Mouse (Mus musculus) lung, postnatal 36 days (tissue): ENCODE results near the gene Arid4b.

ENCODE experiments used
- DNase-seq: peaks from one replicate; pipeline ENCODE4 v3.0.0; 2022; ENCODE audit warnings: mixed read lengths

Arid4b gene

DNA sequence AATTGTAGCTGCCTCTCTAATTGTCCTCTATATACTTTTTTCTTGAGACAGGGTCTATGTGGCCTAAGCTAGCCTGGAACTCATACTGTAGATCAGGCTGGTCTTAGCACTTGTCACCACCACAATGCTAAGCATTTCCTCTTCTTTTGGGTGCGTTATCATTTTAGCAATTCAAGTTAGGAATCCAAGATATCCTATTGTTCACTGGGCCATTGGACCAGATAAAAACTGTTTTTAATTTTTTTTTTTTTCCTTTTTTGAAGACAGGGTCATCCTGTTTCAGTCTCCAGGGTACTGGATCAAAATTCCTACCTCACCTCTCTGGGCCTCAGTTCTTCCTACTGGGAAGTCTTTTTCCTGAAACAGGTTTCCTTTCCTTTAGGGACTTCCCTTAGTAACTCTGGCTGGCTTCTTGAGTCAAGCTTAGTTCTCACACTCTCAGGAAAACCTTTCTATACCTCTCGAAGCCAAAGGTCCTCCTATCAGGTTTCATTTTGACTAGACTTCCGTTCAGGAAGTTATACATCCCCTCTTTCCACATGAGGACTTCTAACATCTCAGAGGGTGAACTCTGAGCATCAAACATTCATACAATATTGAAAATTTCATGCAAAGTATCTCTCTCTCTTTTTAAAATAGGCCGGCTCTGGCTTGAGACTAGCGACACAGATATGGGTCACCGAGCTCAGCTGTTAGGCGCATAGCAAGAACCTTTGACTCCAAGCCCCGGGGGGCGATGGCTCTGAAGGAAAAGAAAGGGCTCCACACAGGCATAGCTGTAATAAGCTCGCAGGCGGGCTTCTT lies 621 bp upstream of the Arid4b start:
- no peak for DNase-seq

DNA sequence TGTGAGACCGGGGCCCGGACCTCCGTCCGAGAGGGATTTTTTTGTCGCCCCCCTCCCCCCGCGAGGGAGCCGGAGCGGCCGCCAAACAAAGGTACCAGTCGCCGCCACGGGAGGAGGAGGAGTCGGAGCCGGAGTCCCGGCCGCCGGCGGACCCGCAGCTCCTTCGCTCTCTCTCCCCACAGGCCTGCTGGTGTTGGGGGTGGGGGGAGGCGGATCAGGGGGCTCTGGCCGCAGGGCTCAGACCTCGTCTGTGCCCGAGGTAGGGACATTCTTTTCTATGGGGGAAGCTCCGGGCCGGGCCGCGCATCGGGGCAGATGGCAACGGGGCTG lies 875 bp downstream of the Arid4b start:
- no peak for DNase-seq

DNA sequence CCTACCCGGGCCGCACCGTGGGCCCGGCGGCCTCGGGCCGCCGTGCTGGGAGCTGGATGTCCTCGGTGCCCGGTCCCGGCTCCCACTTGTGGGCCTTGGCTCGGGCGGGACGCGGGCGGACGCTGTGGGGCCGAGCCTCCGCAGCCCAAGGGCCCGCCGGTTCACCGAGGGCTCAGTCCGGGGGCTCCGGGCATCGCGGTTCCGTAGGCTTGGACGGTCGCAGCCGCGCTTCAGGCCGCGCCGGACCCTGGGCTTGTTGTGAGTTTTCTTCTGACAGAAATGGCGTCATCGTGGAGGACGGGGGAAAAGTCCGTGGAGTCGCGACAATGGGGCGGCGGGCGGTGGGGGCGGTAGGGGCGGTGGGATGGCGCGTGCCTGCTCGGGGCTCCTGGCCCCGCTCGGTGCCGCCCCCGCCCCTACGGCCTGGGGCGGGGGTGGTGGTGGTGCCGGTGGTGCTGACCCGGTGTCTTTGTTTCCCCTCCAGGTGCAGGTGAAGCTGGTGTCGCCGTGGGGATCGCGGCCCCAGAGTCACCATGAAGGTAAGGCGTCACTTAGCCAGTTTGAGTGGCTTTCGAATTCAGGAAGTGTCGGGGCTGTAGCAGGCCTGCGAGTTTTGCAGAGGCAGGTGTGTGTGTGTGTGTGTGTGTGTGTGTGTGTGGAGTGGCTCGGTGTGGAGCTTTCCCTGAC lies 1.5 kb downstream of the Arid4b start:
- peak; percentile 77 for DNase-seq

DNA sequence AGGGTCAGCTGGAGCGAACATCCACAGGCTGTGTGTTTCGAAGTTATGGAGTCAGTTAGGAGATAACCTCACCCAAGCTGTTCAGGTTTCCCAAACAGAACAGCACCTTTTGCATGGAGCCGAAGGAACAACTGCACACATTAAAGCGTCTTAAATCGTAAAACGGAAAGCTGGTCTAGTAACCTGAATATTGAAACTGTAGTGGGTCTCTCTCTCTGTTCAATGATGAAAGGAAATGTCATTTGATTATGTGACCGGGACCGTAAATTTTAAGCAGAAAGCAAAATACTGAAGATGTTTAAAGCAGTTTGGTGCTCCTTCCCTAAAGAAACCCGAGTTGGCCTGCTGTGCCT lies 2.0 kb downstream of the Arid4b start:
- DNase-seq, result no peak

GRCm38 (mm10) chr13:14065701-14066100 lies 2.7 kb downstream of the Arid4b start:
- no peak for DNase-seq

- no peak for DNase-seq
These were observed 5.0 kb downstream of the Arid4b start for GRCm38 (mm10) chr13:14068035-14068434.

GRCm38 (mm10) chr13:14069291-14069690 lies 6.3 kb downstream of the Arid4b start:
- no peak for DNase-seq

DNA sequence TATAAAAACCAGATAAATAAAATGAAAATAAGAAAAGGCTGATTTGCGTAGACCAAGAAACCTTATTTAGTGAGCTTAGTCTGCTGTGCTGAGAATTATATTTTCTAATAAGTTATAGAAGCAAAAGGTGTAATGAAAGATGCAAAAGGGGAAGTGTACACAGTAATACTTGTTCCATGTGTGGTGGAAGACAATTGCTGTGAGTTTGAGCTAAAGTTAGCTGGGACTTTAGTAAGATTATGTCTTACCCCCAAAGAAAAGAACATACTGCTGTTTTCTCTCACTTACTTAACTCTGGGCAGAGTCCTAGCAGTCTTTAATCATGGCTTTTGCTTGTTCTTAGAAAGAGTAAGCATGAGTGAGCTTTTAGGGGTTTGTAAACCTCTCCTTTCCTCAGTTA lies 11.3 kb downstream of the Arid4b start:
- no peak for DNase-seq

GRCm38 (mm10) chr13:14075326-14075725 lies 12.3 kb downstream of the Arid4b start:
- no peak for DNase-seq

DNA sequence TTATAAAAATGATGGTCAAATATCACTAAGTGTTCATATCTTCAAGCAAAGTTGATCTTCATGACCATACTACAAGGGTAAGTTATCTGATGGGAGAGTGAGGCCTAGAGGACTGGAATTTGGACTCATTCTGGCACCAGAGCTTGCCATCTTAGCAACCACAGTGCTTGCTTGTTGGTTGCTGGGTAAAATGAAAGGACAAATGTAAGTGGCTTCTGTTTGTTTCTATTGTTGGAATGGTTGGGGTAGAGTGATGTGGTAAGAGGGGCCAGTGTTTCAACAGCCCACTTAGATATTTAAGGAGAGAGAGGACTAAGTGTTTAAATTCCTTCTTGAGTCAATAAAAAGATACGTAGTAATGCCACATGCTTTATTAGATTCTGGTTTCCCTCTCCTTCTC lies 25.6 kb downstream of the Arid4b start:
- DNase-seq, result peak; percentile 77

DNA sequence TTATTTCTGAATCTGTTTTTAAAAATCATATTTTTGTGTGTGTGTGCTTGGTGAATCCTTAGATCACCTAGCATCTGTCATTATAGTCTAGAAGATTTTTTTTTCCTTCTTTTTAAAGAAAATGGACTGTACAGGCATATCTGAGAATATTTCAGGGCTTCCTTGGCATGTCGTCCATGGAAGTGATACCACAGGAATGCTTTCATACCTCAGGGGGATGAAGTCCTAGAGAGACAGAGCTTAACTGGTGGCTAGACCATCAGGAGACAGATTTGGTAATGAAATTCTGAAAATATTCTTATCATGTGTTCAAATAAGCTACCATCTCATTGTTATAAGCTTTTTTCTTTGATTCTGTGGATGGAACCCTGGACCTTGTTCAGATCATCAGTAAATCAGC lies 40.0 kb downstream of the Arid4b start:
- no peak for DNase-seq

DNA sequence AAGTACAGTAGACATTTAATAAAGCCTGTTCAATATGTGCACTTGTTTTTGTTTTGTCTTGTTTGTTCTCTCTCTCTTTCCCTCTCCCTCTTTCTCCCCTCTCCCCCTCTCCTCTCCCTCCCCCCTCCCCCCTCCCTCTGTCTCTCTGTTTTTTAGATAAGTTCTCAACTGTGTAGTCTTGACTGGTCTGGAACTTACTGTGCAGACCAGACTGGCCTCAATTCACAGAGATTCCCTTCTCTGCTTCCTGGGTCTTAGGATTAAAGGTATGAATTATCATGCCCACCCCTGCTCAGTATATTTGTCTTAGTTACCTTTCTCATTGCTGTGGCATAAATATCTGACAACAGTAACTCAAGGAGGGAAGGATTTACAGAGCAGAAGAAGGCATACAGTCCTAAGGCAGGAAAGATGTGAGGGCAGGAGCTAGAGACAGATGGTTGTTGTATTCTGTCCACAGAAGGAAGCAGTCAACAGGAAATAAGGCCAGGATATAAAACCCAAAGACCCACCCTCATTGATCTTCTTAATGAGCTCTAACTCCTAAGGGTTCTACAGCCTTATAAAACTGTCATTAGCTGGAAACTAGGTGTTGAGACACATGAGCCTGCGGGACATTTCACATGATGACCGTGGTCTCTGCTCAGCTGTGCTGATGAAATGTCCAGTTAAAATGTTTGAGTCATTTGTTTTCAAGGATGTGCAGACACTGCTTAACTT lies 47.3 kb downstream of the Arid4b start:
- DNase-seq, result no peak

- no peak for DNase-seq
These were observed 48.1 kb downstream of the Arid4b start for GRCm38 (mm10) chr13:14111146-14111545.

- no peak for DNase-seq
These were observed 50.9 kb downstream of the Arid4b start for GRCm38 (mm10) chr13:14113746-14114528.

DNA sequence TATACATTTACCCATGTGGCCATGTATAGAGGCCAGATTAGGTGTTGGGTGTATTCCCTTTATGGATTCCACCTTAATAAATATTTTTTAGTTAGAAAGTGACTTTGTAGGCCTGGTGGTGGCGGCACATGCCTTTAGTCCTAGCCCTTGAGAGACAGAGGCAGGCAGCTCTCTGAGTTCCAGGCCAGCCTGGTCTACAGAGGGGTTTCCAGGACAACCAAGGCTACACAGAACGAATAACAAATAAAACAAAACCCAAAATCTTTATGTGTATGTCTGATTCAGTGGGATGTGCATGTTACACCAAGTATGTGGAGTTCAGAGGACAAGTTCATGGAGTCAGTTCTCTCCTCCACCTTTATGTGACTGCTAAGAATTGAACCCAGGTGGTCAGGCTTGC lies 52.8 kb downstream of the Arid4b start:
- no peak for DNase-seq

GRCm38 (mm10) chr13:14131651-14132050 lies 68.6 kb downstream of the Arid4b start:
- DNase-seq, result no peak

DNA sequence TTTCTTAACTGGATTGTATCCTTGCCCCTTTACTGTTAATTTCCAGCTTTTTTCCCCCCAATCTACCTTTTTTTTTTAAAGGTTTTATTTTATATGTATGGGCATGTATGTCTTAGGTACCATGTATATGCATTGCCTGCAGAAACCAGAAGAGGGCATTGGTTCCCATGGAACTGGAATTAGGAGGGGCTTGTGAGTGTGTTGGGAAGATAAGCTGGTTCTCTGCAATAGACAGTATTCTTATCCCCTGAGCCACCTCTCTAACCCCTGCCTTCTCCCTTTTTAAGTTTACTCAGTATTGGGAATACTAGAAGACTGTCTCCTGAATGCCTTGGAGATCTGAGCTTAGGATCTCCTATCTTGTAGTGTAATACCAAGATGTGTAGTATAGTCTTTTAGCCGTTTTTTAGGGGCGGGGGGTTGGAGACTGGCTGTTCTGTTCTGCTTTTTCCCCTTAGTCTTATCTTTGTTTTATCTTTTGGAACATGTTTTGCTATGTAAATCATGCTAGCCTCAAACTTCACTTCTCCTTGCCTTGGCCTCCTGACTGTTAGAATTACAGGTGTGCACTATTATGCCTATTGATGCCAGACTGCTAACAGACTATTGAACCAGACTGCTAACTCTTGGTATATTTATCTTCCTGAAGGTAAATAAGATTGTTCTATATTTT lies 79.4 kb downstream of the Arid4b start:
- peak; percentile 9 for DNase-seq

DNA sequence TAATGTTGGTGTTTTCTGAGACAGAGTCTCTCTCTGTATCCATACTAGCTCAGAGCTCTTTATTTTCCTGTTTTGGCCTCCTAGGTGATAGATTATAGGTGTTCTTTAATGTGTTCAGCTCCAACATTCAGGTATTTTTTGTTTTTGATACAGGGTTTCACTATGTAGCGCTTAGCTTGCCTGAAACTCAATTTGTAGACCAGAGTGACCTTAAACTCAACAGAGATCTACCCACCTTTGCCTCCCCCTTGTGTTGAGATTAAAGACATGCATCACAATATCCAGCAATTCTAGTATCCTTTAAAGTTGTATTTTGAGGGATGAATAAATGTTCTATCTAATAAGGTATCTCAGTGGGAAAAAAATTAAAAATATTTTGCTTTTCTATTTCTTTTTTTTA lies 115.0 kb downstream of the Arid4b start:
- peak; percentile 21 for DNase-seq

DNA sequence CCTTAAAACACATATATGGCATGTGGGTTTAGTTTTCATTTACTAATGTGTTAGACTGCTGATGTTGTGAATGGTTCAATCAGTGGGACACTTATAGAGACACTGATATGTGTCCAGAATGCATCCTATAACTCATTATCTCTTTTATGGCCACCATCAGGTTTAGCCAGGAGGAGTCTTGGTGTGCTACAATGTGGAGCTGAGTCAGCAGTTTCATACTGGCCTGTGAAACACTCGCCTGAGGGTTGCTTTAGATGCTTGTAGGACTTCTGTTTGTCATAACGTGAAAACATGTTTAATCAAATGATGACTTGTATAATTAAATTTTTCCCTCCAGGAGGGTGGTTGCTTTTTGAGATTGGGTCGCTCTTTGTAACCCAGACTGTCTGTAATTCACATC lies 116.6 kb downstream of the Arid4b start:
- no peak for DNase-seq

DNA sequence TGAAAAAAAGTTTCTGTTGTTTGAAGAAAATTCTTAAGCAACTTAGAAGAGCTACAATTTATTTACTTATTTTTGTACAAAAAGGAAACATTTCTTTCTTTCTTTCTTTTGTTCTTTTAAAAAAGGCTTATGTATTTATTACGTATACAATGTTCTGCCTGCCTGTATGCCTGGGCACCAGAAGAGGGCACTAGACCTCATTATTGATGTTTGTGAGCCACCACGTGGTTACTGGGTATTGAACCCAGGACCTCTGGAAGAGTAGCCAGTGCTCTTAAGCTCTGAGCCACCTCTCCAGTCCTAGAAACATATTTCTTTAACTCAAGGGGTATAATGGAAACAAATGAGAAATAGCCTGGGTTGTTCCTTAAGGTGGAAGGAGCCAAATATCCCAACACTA lies 182.9 kb downstream of the Arid4b start:
- DNase-seq, result no peak
